Mouse (Mus musculus) ovary, postnatal 14 days (tissue): ENCODE results near the gene Snai3.

Source experiments
- DNase-seq: peaks from one replicate; pipeline ENCODE4 v3.0.0; 2022; ENCODE audit warnings: low spot score

Snai3 gene

GRCm38 (mm10) chr8:122430058-122430636 lies 30.4 kb downstream of the Snai3 start:
- DNase-seq: no peak

- no peak for DNase-seq
Measured at GRCm38 (mm10) chr8:122428163-122428562, 32.4 kb downstream of the Snai3 start.

GRCm38 (mm10) chr8:122427607-122428006 lies 32.9 kb downstream of the Snai3 start:
- no peak for DNase-seq

- DNase-seq: no peak
Measured at GRCm38 (mm10) chr8:122426145-122426544, 34.4 kb downstream of the Snai3 start.

GRCm38 (mm10) chr8:122423659-122424058 lies 36.9 kb downstream of the Snai3 start:
- peak; percentile 38 for DNase-seq

GRCm38 (mm10) chr8:122423217-122423616 lies 37.3 kb downstream of the Snai3 start:
- no peak for DNase-seq

GRCm38 (mm10) chr8:122421376-122422070 lies 39.0 kb downstream of the Snai3 start, which contains the start of gene Il17c:
Gene Il17c, plus strand, starts transcription at chr8:122422020.
- no peak for DNase-seq

- DNase-seq: no peak
Measured at GRCm38 (mm10) chr8:122419881-122420555, 40.5 kb downstream of the Snai3 start.

- no peak for DNase-seq
Measured at GRCm38 (mm10) chr8:122415554-122415953, 45.0 kb downstream of the Snai3 start.

GRCm38 (mm10) chr8:122414311-122414710 lies 46.2 kb downstream of the Snai3 start:
- DNase-seq: no peak

GRCm38 (mm10) chr8:122407678-122408077 lies 52.9 kb downstream of the Snai3 start:
- no peak for DNase-seq

- DNase-seq: no peak
Measured at GRCm38 (mm10) chr8:122405146-122405805, 55.3 kb downstream of the Snai3 start.
